Mouse (Mus musculus) stomach, embryonic 15.5 days (tissue): ENCODE measurements around the gene Pcif1. TPM values are rescaled to one million over a fixed set of nuclear protein-coding genes. Genes with fewer than 3 reads are reported as not detected.

Experiments used
- ATAC-seq: fragments of 200-750 bp; cut with Nextera tagmentation; 2 replicates; pipeline ENCODE4 v1.8.0; 2017; ENCODE audit warnings: low read depth, moderate number of reproducible peaks, moderate TSS enrichment; ENCODE audit not compliant: insufficient read depth, low FRiP score
- H3K27ac ChIP-seq: fragments of 300-500 bp; sonication (generic); 2 replicates; pipeline ENCODE4 v1.5.1; 2015; ENCODE audit warnings: mild to moderate bottlenecking, inconsistent platforms
- H3K27me3 ChIP-seq: fragments of 300-500 bp; sonication (generic); replicated peaks from 2 replicates; pipeline ENCODE4 v1.6.1; 2015; ENCODE audit warnings: inconsistent platforms
- H3K36me3 ChIP-seq: fragments of 300-500 bp; sonication (generic); 2 replicates; pipeline ENCODE4 v1.6.1; 2015; ENCODE audit warnings: inconsistent platforms
- H3K4me1 ChIP-seq: fragments of 300-500 bp; sonication (generic); 2 replicates; pipeline ENCODE4 v1.6.1; 2015; ENCODE audit warnings: inconsistent platforms
- H3K4me2 ChIP-seq: fragments of 300-500 bp; sonication (generic); 2 replicates; pipeline ENCODE4 v1.6.1; 2015; ENCODE audit warnings: mild to moderate bottlenecking, inconsistent platforms
- H3K4me3 ChIP-seq: fragments of 300-500 bp; sonication (generic); replicated peaks from 2 replicates; pipeline ENCODE4 v1.5.1; 2015; ENCODE audit warnings: inconsistent platforms
- H3K9ac ChIP-seq: fragments of 300-500 bp; sonication (generic); 2 replicates; pipeline ENCODE4 v1.6.1; 2015; ENCODE audit warnings: inconsistent platforms
- H3K9me3 ChIP-seq: fragments of 300-500 bp; sonication (generic); 2 replicates; pipeline ENCODE4 v1.6.1; 2016; ENCODE audit warnings: inconsistent platforms
- WGBS: fragments of 180-500 bp; shearing (Covaris S2); methylation state at CpG from one replicate; pipeline ENCODE4 v1.1.7; 2015; 5-methylcytosine and 5-hydroxymethylcytosine counted together
- polyA plus RNA-seq: library from polyadenylated mRNA; unstranded; fragments of >200 nt; fragmentation: Nextera tagmentation; extraction: Ambion mirVana; gene quantifications from 2 replicates; pipeline ENCODE4 v1.2.1, GENCODE M21; 2015

The Pcif1 gene
- polyA plus RNA-seq, 1 experiment from 2014 or later: 64.7 TPM

GRCm38 (mm10) chr2:164939106-164939505 lies 60.0 kb downstream of the Pcif1 start:
- Histone ChIP-seq H3K36me3 (no peaks in the 10 kb centered on the region), H3K9ac (no peak overlapping the region), H3K4me1 (peaks cover 19% of the 10 kb centered on the region), H3K9me3 (no peaks in the 10 kb centered on the region), H3K27me3 (peaks cover 27% of the 10 kb centered on the region), H3K4me3 (peak overlapping the region; percentile 34), H3K4me2 (peak overlapping the region; percentile 64), H3K27ac (no peak overlapping the region)
- ATAC-seq: no peak
- 5% methylated on average over 11 of the region's 11 CpGs for WGBS

- H3K9ac ChIP-seq: no peak within 1 kb of the TSS
- whole genome bisulfite sequencing: 18% methylated on average over 10 of the region's 10 CpGs
- H3K27ac ChIP-seq: no peak within 1 kb of the TSS
- H3K4me1 ChIP-seq: peaks cover 19% of the 10 kb centered on the region
- H3K9me3 ChIP-seq: no peaks in the 10 kb centered on the region
- no peaks in the 10 kb centered on the region for H3K36me3 ChIP-seq
- H3K4me2 ChIP-seq: no peak within 1 kb of the TSS
- H3K27me3 ChIP-seq: peaks cover 27% of the 10 kb centered on the region
- no peak for ATAC-seq
- no peak within 1 kb of the TSS for H3K4me3 ChIP-seq
Measured at GRCm38 (mm10) chr2:164940140-164940830, 61.2 kb downstream of the Pcif1 start, which contains the start of gene Mmp9. Gene Mmp9 (plus strand): TSS chr2:164940780.

GRCm38 (mm10) chr2:164942692-164943290 lies 63.7 kb downstream of the Pcif1 start:
- H3K4me1 ChIP-seq: peaks cover 19% of the 10 kb centered on the region
- no peak overlapping the region for H3K4me2 ChIP-seq
- no peak for ATAC-seq
- H3K36me3 ChIP-seq: no peaks in the 10 kb centered on the region
- 17% methylated on average over 5 of the region's 5 CpGs for WGBS
- H3K9me3 ChIP-seq: no peaks in the 10 kb centered on the region
- no peak overlapping the region for H3K27ac ChIP-seq
- H3K9ac ChIP-seq: no peak overlapping the region
- H3K4me3 ChIP-seq: no peak overlapping the region
- H3K27me3 ChIP-seq: peaks cover 34% of the 10 kb centered on the region

Other genes starting within 250 kb of the Pcif1 start
- not detected in 2 replicates for gene Wfdc16, start 240.5 kb upstream of the Pcif1 start, polyA plus RNA-seq
- 0.44 and 0.99 TPM in 2 replicates for gene Wfdc10, start 223.3 kb upstream of the Pcif1 start, polyA plus RNA-seq
- not detected in 2 replicates for gene Wfdc9, start 222.7 kb upstream of the Pcif1 start, polyA plus RNA-seq
- not detected in 2 replicates for gene Wfdc11, start 205.2 kb upstream of the Pcif1 start, polyA plus RNA-seq
- 1.9 and 3.7 TPM in 2 replicates for gene Wfdc13, start 194.2 kb upstream of the Pcif1 start, polyA plus RNA-seq
- not detected in 2 replicates for gene Spint4, start 180.8 kb upstream of the Pcif1 start, polyA plus RNA-seq
- gene Spint5, start 164.0 kb upstream of the Pcif1 start, polyA plus RNA-seq: not detected in 2 replicates
- gene Wfdc3, start 133.4 kb upstream of the Pcif1 start, polyA plus RNA-seq: 2.2 and 2.3 TPM in 2 replicates
- gene Dnttip1, start 133.3 kb upstream of the Pcif1 start, polyA plus RNA-seq: 60.9 and 64.7 TPM in 2 replicates
- 428 and 438 TPM in 2 replicates for gene Ube2c, start 109.4 kb upstream of the Pcif1 start, polyA plus RNA-seq
- gene Tnnc2, start 99.3 kb upstream of the Pcif1 start, polyA plus RNA-seq: 8.1 and 16.8 TPM in 2 replicates
- 24.6 and 24.8 TPM in 2 replicates for gene Snx21, start 93.5 kb upstream of the Pcif1 start, polyA plus RNA-seq
- gene Acot8, start 74.4 kb upstream of the Pcif1 start, polyA plus RNA-seq: 21.9 and 22.9 TPM in 2 replicates
- 7.9 and 8.5 TPM in 2 replicates for gene Zswim3, start 74.2 kb upstream of the Pcif1 start, polyA plus RNA-seq
- gene Zswim1, start 56.6 kb upstream of the Pcif1 start, polyA plus RNA-seq: 13.1 and 13.5 TPM in 2 replicates
- not detected in 2 replicates for gene Spata25, start 50.8 kb upstream of the Pcif1 start, polyA plus RNA-seq
- 132 and 159 TPM in 2 replicates for gene Ctsa, start 46.4 kb upstream of the Pcif1 start, polyA plus RNA-seq
- 6.2 and 6.9 TPM in 2 replicates for gene Neurl2, start 45.8 kb upstream of the Pcif1 start, polyA plus RNA-seq
- 43.9 and 48.5 TPM in 2 replicates for gene Pltp, start 21.6 kb upstream of the Pcif1 start, polyA plus RNA-seq
- 10.6 and 12.1 TPM in 2 replicates for gene Zfp335, start 32.5 kb downstream of the Pcif1 start, polyA plus RNA-seq
- gene Mmp9, start 61.5 kb downstream of the Pcif1 start, polyA plus RNA-seq: 5.3 and 6.2 TPM in 2 replicates
- gene Slc12a5, start 81.5 kb downstream of the Pcif1 start, polyA plus RNA-seq: 1.0 and 1.4 TPM in 2 replicates
- gene Ncoa5, start 155.6 kb downstream of the Pcif1 start, polyA plus RNA-seq: 58.6 and 60.6 TPM in 2 replicates
- 7.1 TPM in 2 replicates for gene Cd40, start 176.3 kb downstream of the Pcif1 start, polyA plus RNA-seq
- gene 1700025C18Rik, start 211.4 kb downstream of the Pcif1 start, polyA plus RNA-seq: not detected in 2 replicates